Mouse (Mus musculus) bone marrow macrophage, adult 2 months (primary cell): ENCODE measurements around the gene Rab1a. TPM values are rescaled to one million over a fixed set of nuclear protein-coding genes. Genes with fewer than 3 reads are reported as not detected.

ENCODE experiments used
- H3K27ac ChIP-seq: 2 replicates; pipeline ENCODE4 v1.5.1; 2012; ENCODE audit warnings: low read depth, low read length; ENCODE audit not compliant: insufficient read depth
- H3K4me1 ChIP-seq: 2 replicates; pipeline ENCODE4 v1.6.1; 2012; ENCODE audit warnings: low read length; ENCODE audit not compliant: control insufficient read depth, insufficient read depth
- H3K4me3 ChIP-seq: 2 replicates; pipeline ENCODE4 v1.5.1; 2012; ENCODE audit warnings: mild to moderate bottlenecking, low read length, moderate library complexity; ENCODE audit not compliant: insufficient read depth
- CTCF ChIP-seq: IDR thresholded peaks from 2 replicates; pipeline ENCODE4 v1.5.1; 2012; ENCODE audit warnings: low read depth, mild to moderate bottlenecking, low read length, moderate library complexity
- POLR2A ChIP-seq: IDR thresholded peaks from 2 replicates; pipeline ENCODE4 v1.6.1; 2012; ENCODE audit warnings: mild to moderate bottlenecking, low read depth, low read length, borderline replicate concordance
- polyA plus RNA-seq: library from polyadenylated mRNA; stranded (reverse); fragments of >200 nt; gene quantifications from 2 replicates; pipeline ENCODE4 v1.2.4, GENCODE M21; 2012; ENCODE audit not compliant: missing spikeins, insufficient read depth, insufficient read length

Gene Rab1a
- polyA plus RNA-seq, 1 experiment, result 272 TPM

DNA sequence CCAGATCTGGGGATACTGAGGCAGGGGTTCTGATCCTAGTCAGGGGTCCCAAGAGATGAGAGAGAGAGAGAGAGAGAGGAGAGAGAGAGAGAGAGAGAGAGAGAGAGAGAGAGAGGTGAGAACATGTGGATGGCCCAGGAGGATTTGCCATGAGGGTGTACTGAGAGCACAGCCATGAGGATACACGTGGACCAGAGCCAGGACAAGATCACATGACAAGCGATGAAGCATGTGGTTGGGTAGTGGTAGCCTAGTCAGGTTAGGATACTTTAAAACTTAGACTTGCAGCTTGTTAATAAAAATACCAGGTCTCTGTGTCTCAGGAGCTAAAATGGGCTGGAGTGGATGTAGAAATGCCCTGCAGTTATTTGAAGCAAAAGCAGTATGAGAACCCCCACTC is 74.7 kb downstream of the Rab1a start:
- H3K27ac ChIP-seq, result no peak overlapping the region
- no peaks in the 10 kb centered on the region for H3K4me1 ChIP-seq
- no peak for TF ChIP-seq POLR2A
- TF ChIP-seq CTCF, result no peak
- no peak overlapping the region for H3K4me3 ChIP-seq

Other genes with a start within 250 kb of the Rab1a start
- 392 and 406 TPM in 2 replicates for gene Actr2, start 88.5 kb upstream of the Rab1a start, polyA plus RNA-seq
- gene Cep68, start 48.0 kb downstream of the Rab1a start, polyA plus RNA-seq, result 10.6 and 11.3 TPM in 2 replicates
- gene Slc1a4, start 131.3 kb downstream of the Rab1a start, polyA plus RNA-seq, result 0.51 and 0.61 TPM in 2 replicates